Mouse (Mus musculus) kidney, postnatal 10 days (tissue): ENCODE results near the gene Ppt2.

Experiments used
- DNase-seq: peaks from one replicate; pipeline ENCODE4 v3.0.0; 2021; ENCODE audit warnings: mixed read lengths

Gene Ppt2

GRCm38 (mm10) chr17:34637459-34637858, 9.1 kb upstream of the Ppt2 start:
- no peak for DNase-seq

GRCm38 (mm10) chr17:34635671-34636070, 7.4 kb upstream of the Ppt2 start:
- no peak for DNase-seq

- DNase-seq: peak; percentile 87
These were observed 4.0 kb upstream of the Ppt2 start for GRCm38 (mm10) chr17:34632261-34632691.

GRCm38 (mm10) chr17:34631647-34632046, 3.3 kb upstream of the Ppt2 start:
- no peak for DNase-seq

GRCm38 (mm10) chr17:34630761-34631301, 2.5 kb upstream of the Ppt2 start:
- no peak for DNase-seq

GRCm38 (mm10) chr17:34629796-34630603, 1.7 kb upstream of the Ppt2 start:
- no peak for DNase-seq

- no peak for DNase-seq
These were observed 976 bp upstream of the Ppt2 start, which contains the start of gene Prrt1 for GRCm38 (mm10) chr17:34629221-34629751. Gene Prrt1, plus strand, starts transcription at chr17:34629533.

GRCm38 (mm10) chr17:34628644-34628967, 296 bp upstream of the Ppt2 start:
- DNase-seq: no peak

- DNase-seq: peak; percentile 96
These were observed 992 bp downstream of the Ppt2 start for GRCm38 (mm10) chr17:34627093-34627942.

- DNase-seq: peak; percentile 69
These were observed 1.6 kb downstream of the Ppt2 start for GRCm38 (mm10) chr17:34626773-34627092.

- DNase-seq: no peak
These were observed 2.1 kb downstream of the Ppt2 start for GRCm38 (mm10) chr17:34626062-34626772.

GRCm38 (mm10) chr17:34624981-34625380, 3.3 kb downstream of the Ppt2 start:
- no peak for DNase-seq

- no peak for DNase-seq
These were observed 5.1 kb downstream of the Ppt2 start for GRCm38 (mm10) chr17:34623161-34623560.

GRCm38 (mm10) chr17:34621006-34621405, 7.3 kb downstream of the Ppt2 start:
- no peak for DNase-seq

GRCm38 (mm10) chr17:34618999-34619398, 9.3 kb downstream of the Ppt2 start:
- peak; percentile 84 for DNase-seq

- DNase-seq: no peak
These were observed 12.4 kb downstream of the Ppt2 start, which contains the start of gene Egfl8 for GRCm38 (mm10) chr17:34615871-34616270. Gene Egfl8, minus strand, starts transcription at chr17:34615971.

GRCm38 (mm10) chr17:34613830-34614229, 14.5 kb downstream of the Ppt2 start:
- DNase-seq: no peak

- DNase-seq: no peak
These were observed 15.2 kb downstream of the Ppt2 start for GRCm38 (mm10) chr17:34613054-34613645.

GRCm38 (mm10) chr17:34611050-34611449, 17.3 kb downstream of the Ppt2 start:
- peak; percentile 13 for DNase-seq

GRCm38 (mm10) chr17:34607997-34608396, 20.3 kb downstream of the Ppt2 start:
- no peak for DNase-seq

- no peak for DNase-seq
These were observed 21.9 kb downstream of the Ppt2 start for GRCm38 (mm10) chr17:34606186-34607039.
